Mouse (Mus musculus) cerebellum, adult 2 months (tissue): ENCODE measurements around the gene Eef1a2.

ENCODE experiments used
- CTCF ChIP-seq: fragments of 200-500 bp; IDR thresholded peaks from 2 replicates; pipeline ENCODE4 v1.5.1; 2011; ENCODE audit warnings: low read depth, mild to moderate bottlenecking, control low read depth, low read length, moderate library complexity, borderline replicate concordance; ENCODE audit not compliant: insufficient read depth
- POLR2A ChIP-seq: fragments of 200-500 bp; IDR thresholded peaks from 2 replicates; pipeline ENCODE4 v1.6.1; 2011; ENCODE audit warnings: low read length, control low read depth, borderline replicate concordance; ENCODE audit not compliant: insufficient read depth

DNA sequence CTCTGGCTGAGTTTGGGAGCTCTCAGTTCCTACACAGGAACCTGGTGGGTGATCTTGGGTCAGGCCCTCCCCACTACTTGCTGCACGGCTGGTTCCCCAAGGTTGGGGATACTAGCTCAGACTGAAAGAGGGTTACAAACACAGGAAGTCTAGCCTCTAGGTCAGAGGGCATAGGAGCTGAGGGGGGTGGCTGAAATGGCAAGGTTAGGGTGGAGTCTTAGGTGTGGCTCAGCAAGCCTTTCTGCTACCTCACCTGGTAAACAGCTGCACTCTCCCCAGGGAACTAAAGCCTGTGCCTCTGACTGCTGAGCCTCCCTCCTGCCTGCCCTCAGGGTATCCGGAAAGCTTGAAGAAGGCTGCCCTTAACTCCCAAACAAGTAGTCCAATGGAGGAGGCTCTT, 31.9 kb upstream of the Eef1a2 start:
- TF ChIP-seq POLR2A (no peak), CTCF (no peak)
